Mouse (Mus musculus) E14TG2a.4 (cell line): ENCODE results near the gene Lrrc28.
A peak's percentile ranks its signal among the peaks of the same experiment; 100 is the strongest.

Experiments
- CTCF ChIP-seq: conservative IDR thresholded peaks from 2 replicates; pipeline ENCODE4 v1.5.1; 2014; ENCODE audit warnings: low read length
- NANOG ChIP-seq: IDR thresholded peaks from 2 replicates; pipeline ENCODE4 v1.6.1; 2014; ENCODE audit warnings: borderline replicate concordance, low read length, mixed read lengths
- POU5F1 ChIP-seq: IDR thresholded peaks from 2 replicates; pipeline ENCODE4 v1.6.1; 2014; ENCODE audit warnings: low read length, borderline replicate concordance

DNA sequence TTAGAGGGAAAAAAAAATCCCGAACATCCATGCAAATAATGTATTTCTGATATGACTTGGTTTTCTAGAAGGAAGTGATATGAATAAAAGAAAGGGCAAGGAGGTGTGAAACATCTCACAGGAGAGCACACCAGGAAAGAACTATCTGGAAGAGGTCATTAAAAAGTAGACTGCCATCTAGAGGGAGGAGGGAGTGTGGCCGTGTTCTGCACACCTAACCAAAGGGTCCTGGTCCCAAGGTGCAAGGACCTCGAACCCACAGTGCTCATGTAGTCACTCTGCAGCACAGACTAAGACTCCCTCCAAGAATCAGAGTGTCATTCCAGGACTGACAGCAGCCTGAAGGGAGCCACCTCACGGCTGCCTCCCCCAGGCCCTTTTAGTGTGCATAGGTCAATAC is 124.1 kb downstream of the Lrrc28 start:
- TF ChIP-seq CTCF = 0 out of 2 replicates have a peak, but pooled peaks have one; percentile 5
- no peak for TF ChIP-seq POU5F1
- TF ChIP-seq NANOG = no peak
